Mouse (Mus musculus): ENCODE data around the gene Pnliprp1.

Gene Pnliprp1

DNA sequence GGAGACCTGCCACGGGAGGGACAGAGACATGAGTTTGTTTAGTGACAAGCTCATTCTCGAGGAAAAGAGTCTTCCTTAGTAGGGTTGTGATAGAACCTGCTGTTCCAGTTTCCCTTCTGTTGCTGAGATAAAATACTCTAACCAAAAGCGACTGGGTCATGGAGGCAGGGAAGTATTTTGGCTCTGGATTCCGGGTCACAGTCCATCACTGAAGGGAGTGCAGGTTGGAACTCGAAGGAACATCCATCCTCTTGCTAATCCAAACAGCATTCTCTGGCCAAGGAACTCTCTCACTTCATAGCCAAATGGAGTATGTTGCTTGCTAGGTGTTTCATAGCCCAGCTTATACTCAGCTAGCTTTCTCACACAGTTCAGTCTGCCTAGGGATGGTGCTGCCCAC, 47.8 kb downstream of the Pnliprp1 start:
- DNase-seq (ENCODE audit: low spot score in 2 of 2): no peak

GRCm38 (mm10) chr19:58781566-58781965, 52.9 kb downstream of the Pnliprp1 start:
- no peak for DNase-seq (ENCODE audit: low spot score in 2 of 2)

DNA sequence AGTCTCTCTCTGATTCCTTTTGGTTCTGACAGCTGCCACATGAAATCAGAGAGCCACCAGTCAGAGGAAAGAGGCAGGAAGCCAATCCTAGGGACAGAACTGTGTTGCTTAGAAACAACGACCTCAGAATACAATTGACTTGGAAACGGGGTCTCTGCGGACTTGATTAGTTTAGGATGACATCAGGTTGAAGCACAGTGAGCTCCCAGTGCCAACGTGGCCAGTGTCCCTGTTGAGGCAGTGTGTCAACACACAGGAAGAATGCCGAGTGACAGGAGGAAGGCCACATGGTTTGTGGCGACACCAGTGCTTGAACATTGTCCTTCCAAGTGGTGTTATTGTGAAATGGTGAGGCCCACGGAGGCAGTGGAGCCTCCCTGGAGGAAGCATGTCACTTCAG, 55.3 kb downstream of the Pnliprp1 start:
- no peak for DNase-seq (ENCODE audit: low spot score in 2 of 2)

- DNase-seq (ENCODE audit: low spot score in 2 of 2): no peak
These were observed 60.5 kb downstream of the Pnliprp1 start for GRCm38 (mm10) chr19:58789194-58789593.
